Mouse (Mus musculus) lung, embryonic 14.5 days (tissue): Measurements from ENCODE around the gene Gmeb2. TPM values are rescaled to one million over a fixed set of nuclear protein-coding genes. Genes with fewer than 3 reads are reported as not detected.
A peak's percentile ranks its signal among the peaks of the same experiment; 100 is the strongest.

Experiments used
- ATAC-seq: fragments of 200-750 bp; cut with Nextera tagmentation; 2 replicates; pipeline ENCODE4 v1.8.0; 2017; ENCODE audit warnings: mild to moderate bottlenecking, moderate TSS enrichment, moderate library complexity; ENCODE audit not compliant: insufficient read depth
- DNase-seq: peaks from one replicate; pipeline ENCODE4 v3.0.0-alpha.2; 2015
- H3K27ac ChIP-seq: fragments of 300-500 bp; sonication (generic); 2 replicates; pipeline ENCODE4 v1.5.1; 2014; ENCODE audit warnings: low read depth, mild to moderate bottlenecking, moderate library complexity
- H3K27me3 ChIP-seq: fragments of 300-500 bp; sonication (generic); 2 replicates; pipeline ENCODE4 v1.6.1; 2014; ENCODE audit warnings: low read length, control low read depth; ENCODE audit not compliant: insufficient read depth
- H3K36me3 ChIP-seq: fragments of 300-500 bp; sonication (generic); 2 replicates; pipeline ENCODE4 v1.6.1; 2014; ENCODE audit warnings: control low read depth; ENCODE audit not compliant: insufficient read depth
- H3K4me1 ChIP-seq: fragments of 300-500 bp; sonication (generic); 2 replicates; pipeline ENCODE4 v1.6.1; 2014; ENCODE audit warnings: antibody characterized with exemption, control low read depth; ENCODE audit not compliant: insufficient read depth
- H3K4me2 ChIP-seq: fragments of 300-500 bp; sonication (generic); 2 replicates; pipeline ENCODE4 v1.6.1; 2014; ENCODE audit warnings: mild to moderate bottlenecking
- H3K4me3 ChIP-seq: fragments of 300-500 bp; sonication (generic); 2 replicates; pipeline ENCODE4 v1.5.1; 2014; ENCODE audit warnings: low read depth, low read length
- H3K9ac ChIP-seq: fragments of 300-500 bp; sonication (generic); 2 replicates; pipeline ENCODE4 v1.6.1; 2014
- H3K9me3 ChIP-seq: fragments of 300-500 bp; sonication (generic); 2 replicates; pipeline ENCODE4 v1.6.1; 2016; ENCODE audit warnings: low read depth, low read length, control low read depth
- CTCF ChIP-seq: IDR thresholded peaks from 2 replicates; pipeline ENCODE4 v1.5.1; 2016; ENCODE audit warnings: antibody characterized with exemption, low read depth
- WGBS: fragments of 180-500 bp; shearing (Covaris S2); extraction: QIAGEN DNeasy Blood & Tissue Kit; methylation state at CpG from one replicate; pipeline ENCODE4 v1.1.7; 2014; 5-methylcytosine and 5-hydroxymethylcytosine counted together
- polyA plus RNA-seq: library from polyadenylated mRNA; unstranded; fragments of >200 nt; fragmentation: Nextera tagmentation; extraction: Ambion mirVana; gene quantifications from 2 replicates; pipeline ENCODE4 v1.2.1, GENCODE M21; 2014

The Gmeb2 gene
- polyA plus RNA-seq, 1 experiment from 2014 or later: 21.2 TPM

DNA sequence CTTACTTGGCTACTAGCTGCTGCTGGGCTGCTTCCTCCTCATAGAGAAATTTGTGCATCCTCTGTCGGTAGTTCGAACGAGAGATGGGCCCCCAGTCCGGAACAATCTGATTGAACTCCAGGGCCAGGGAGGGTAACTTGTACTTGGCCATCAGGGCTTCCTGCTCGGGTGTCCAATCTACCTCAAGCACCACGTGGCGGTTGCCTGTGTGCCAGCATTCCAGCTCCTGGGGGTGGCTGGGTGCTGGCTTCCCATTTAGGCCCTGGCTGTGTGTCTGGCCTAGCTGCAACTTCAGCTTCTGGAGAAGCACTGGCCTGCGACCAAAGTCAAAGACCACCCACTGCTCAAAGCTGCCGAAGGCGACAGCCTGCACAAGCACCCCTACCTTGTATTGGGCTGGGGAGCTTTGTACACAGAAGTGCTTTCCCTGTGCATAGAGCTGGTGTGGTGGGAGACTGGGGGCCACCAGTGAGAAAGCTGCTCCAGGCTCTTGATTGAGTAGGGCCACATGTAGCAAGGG lies 49.7 kb downstream of the Gmeb2 start:
- TF ChIP-seq CTCF: no peak
- Histone ChIP-seq H3K4me3 (no peak overlapping the region), H3K36me3 (peaks cover 16% of the 10 kb centered on the region; the same call in 1 of the 2 replicates), H3K27me3 (no peaks in the 10 kb centered on the region), H3K4me1 (0 out of 2 replicates have a peak, but pooled peaks cover 3% of the 10 kb centered on the region), H3K9me3 (no peaks in the 10 kb centered on the region), H3K9ac (no peak overlapping the region), H3K4me2 (no peak overlapping the region), H3K27ac (no peak overlapping the region)
- WGBS: 77% methylated on average over 10 of the region's 10 CpGs
- DNase-seq: no peak
- no peak for ATAC-seq

DNA sequence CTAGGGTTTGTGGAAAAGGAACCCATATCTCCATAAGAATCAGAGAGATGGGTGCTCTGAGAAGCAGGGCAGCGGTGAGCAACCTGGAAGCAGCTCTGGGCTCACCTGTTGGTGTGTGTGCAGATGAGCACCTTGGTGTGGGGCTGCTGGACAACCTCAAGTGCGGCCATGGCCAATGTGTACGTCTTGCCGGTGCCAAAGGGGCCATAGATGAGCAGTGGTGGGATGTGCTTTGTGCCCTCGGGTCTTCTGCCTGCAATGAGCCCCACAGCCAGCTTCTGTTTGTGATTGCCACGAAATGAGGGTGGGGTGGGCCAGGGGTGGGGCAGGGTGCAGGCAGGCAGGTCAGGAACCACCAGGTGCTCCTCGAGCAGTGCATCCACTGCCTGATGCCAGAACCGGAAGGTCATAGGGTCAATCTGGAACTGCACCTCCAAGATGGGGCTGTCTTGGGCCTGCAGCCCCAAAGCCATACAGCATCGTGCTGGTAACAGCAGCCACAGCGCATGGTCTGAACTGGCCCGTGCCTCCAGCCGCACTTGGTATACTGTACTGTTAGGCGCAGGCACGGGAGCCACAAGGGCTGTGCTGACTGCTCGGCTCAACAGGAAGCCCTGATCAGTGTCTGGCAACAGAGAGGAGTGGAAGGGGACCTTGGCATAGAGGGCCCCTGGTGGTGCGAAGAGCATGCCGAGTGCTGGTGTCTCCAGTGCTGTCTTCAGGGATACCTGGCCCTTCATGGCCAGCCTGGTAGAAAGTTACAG lies 50.4 kb downstream of the Gmeb2 start:
- Histone ChIP-seq H3K27ac (no peak overlapping the region), H3K36me3 (peaks cover 16% of the 10 kb centered on the region; the same call in 1 of the 2 replicates), H3K27me3 (no peaks in the 10 kb centered on the region), H3K4me3 (no peak overlapping the region), H3K9ac (no peak overlapping the region), H3K4me1 (0 out of 2 replicates have a peak, but pooled peaks cover 3% of the 10 kb centered on the region), H3K9me3 (no peaks in the 10 kb centered on the region), H3K4me2 (no peak overlapping the region)
- no peak for TF ChIP-seq CTCF
- DNase-seq: no peak
- no peak for ATAC-seq
- 86% methylated on average over 17 of the region's 17 CpGs for WGBS

- no peak for ATAC-seq
- 76% methylated on average over 23 of the region's 23 CpGs for WGBS
Observed at GRCm38 (mm10) chr2:181235681-181236566, 51.9 kb downstream of the Gmeb2 start.

GRCm38 (mm10) chr2:181234680-181235079 lies 53.2 kb downstream of the Gmeb2 start:
- no peak for DNase-seq
- WGBS: 85% methylated on average over 11 of the region's 11 CpGs
- H3K9ac ChIP-seq: no peak overlapping the region
- no peak for TF ChIP-seq CTCF
- H3K4me3 ChIP-seq: no peak overlapping the region
- H3K36me3 ChIP-seq: peaks cover 16% of the 10 kb centered on the region; the same call in 1 of the 2 replicates
- ATAC-seq: no peak
- no peaks in the 10 kb centered on the region for H3K4me1 ChIP-seq
- H3K9me3 ChIP-seq: no peaks in the 10 kb centered on the region
- no peaks in the 10 kb centered on the region for H3K27me3 ChIP-seq
- no peak overlapping the region for H3K27ac ChIP-seq
- H3K4me2 ChIP-seq: no peak overlapping the region

More at GRCm38 (mm10) chr2:181235681-181236566, 51.9 kb downstream of the Gmeb2 start:
- H3K4me3 ChIP-seq: no peak overlapping the region
- H3K27ac ChIP-seq: no peak overlapping the region
- H3K4me1 ChIP-seq: no peaks in the 10 kb centered on the region
- H3K36me3 ChIP-seq: peaks cover 16% of the 10 kb centered on the region; the same call in 1 of the 2 replicates
- no peak for DNase-seq
- no peaks in the 10 kb centered on the region for H3K9me3 ChIP-seq
- H3K9ac ChIP-seq: no peak overlapping the region
- peak; percentile 40 for TF ChIP-seq CTCF
- H3K4me2 ChIP-seq: no peak overlapping the region
- no peaks in the 10 kb centered on the region for H3K27me3 ChIP-seq

DNA sequence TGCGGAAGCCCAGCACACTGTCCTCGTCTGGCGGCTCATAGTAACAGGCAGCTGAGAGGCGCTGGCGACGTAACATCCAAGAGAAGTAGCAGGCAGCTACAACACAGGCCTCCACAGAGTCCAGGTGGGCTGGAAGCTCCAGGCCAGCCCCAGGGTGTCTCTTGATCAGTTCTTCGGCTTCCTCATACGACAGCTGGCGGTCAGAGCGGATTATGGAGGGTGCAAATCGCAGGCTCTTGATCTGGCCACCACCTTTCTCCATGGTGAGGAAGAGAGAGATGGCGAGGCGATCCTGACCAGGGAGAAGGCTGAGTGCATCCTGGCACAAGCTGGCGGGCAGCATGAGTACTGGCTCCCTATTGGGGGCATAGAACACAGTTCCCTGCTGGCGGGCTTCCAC lies 54.4 kb downstream of the Gmeb2 start:
- no peak for ATAC-seq
- no peaks in the 10 kb centered on the region for H3K27me3 ChIP-seq
- no peak overlapping the region for H3K4me2 ChIP-seq
- no peak overlapping the region for H3K4me3 ChIP-seq
- no peak for DNase-seq
- H3K4me1 ChIP-seq: no peaks in the 10 kb centered on the region
- peaks cover 15% of the 10 kb centered on the region; the same call in 1 of the 2 replicates for H3K36me3 ChIP-seq
- no peak overlapping the region for H3K9ac ChIP-seq
- H3K27ac ChIP-seq: no peak overlapping the region
- 84% methylated on average over 15 of the region's 15 CpGs for WGBS
- no peak for TF ChIP-seq CTCF
- no peaks in the 10 kb centered on the region for H3K9me3 ChIP-seq

- H3K9me3 ChIP-seq: no peaks in the 10 kb centered on the region
- no peaks in the 10 kb centered on the region for H3K4me1 ChIP-seq
- WGBS: 79% methylated on average over 20 of the region's 20 CpGs
- no peak for ATAC-seq
- H3K27me3 ChIP-seq: no peaks in the 10 kb centered on the region
- H3K4me2 ChIP-seq: no peak overlapping the region
- H3K27ac ChIP-seq: no peak overlapping the region
- no peak overlapping the region for H3K9ac ChIP-seq
- no peak overlapping the region for H3K4me3 ChIP-seq
- DNase-seq: no peak
- TF ChIP-seq CTCF: no peak
- H3K36me3 ChIP-seq: peaks cover 5% of the 10 kb centered on the region; the same call in 1 of the 2 replicates
Observed at GRCm38 (mm10) chr2:181231171-181231570, 56.7 kb downstream of the Gmeb2 start.
